Mouse (Mus musculus) skeletal muscle tissue, postnatal 0 days (tissue): ENCODE data around the gene P2rx7. TPM values are rescaled to one million over a fixed set of nuclear protein-coding genes. Genes with fewer than 3 reads are reported as not detected.

Source experiments
- microRNA-seq, 2 experiments: library from miRNA; unstranded; fragments of <30 nt; microRNA quantifications; one replicate each; pipeline ENCODE4; 2016
- polyA plus RNA-seq: library from polyadenylated mRNA; unstranded; fragments of >200 nt; fragmentation: Nextera tagmentation; extraction: Ambion mirVana; gene quantifications from 2 replicates; pipeline ENCODE4 v1.2.1, GENCODE M21; 2015

Gene P2rx7
- polyA plus RNA-seq: 2.8 and 3.5 TPM in 2 replicates

GRCm38 (mm10) chr5:122643701-122644100, at the start of gene P2rx7:
TSS of gene P2rx7 (plus strand) at chr5:122643911.

GRCm38 (mm10) chr5:122613908-122614732, 29.6 kb upstream of the P2rx7 start, which contains the start of gene Ift81:
TSS of gene Ift81 (minus strand) at chr5:122614518.

DNA sequence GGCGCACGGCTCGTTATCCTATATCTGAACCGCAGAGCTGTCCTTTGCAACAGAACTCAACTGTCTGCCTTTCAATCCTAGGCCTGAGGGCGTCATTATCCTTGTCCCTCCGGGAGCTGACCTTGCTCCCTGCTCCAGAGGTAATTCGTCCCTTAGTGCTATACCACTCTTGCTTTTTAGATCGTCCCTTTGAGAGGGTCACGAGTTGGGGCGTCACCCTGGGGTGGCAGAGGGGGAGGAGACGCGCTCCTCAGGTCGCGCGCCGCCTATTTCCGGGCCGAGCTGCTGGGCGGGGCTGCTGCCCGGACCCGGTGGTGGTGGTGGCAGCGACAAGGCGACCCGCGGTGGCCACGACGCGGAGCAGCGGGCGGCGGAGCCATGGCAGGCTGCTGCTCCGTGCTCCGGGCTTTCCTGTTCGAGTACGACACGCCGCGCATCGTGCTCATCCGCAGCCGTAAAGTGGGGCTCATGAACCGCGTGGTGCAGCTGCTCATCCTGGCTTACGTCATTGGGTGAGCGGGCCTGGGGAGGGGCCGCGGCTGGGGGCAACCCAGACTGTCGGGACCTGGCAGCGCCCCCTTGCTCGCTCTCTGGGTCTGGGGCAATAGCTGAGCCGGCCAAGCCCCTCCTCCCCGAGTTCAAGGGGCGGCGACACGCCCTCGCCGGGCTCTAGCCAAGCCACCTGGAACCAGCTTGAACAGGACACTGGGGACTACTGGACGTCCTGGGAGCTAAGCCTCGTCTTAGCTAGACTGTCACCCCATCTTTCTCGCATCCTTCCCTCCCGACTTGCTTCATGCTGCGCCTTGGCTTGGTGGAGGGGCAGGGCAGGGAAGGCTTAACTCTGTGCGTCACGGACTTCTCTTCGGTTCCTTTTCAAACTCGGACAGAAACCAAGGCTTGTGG, 63.8 kb downstream of the P2rx7 start, which contains the start of gene P2rx4:
P2rx4 (plus strand) TSS at position 269 of the 906 bp plus-strand sequence.

Small RNAs within 50 kb of the gene (microRNA-seq; reads per million reads assigned to microRNA genes)
- gene Mir8115: 0 reads per million in 2 experiments

Other genes starting within 250 kb of the P2rx7 start
- gene Anapc7, start 222.2 kb upstream of the P2rx7 start, polyA plus RNA-seq: 24.2 TPM in 2 replicates
- 48.4 and 48.8 TPM in 2 replicates for gene Atp2a2, start 141.7 kb upstream of the P2rx7 start, polyA plus RNA-seq
- gene Ift81, start 29.4 kb upstream of the P2rx7 start, polyA plus RNA-seq: 15.2 and 18.1 TPM in 2 replicates
- 14.2 and 18.6 TPM in 2 replicates for gene P2rx4, start 63.6 kb downstream of the P2rx7 start, polyA plus RNA-seq
- gene Camkk2, start 135.5 kb downstream of the P2rx7 start, polyA plus RNA-seq: 12.3 and 15.2 TPM in 2 replicates
- gene Anapc5, start 177.4 kb downstream of the P2rx7 start, polyA plus RNA-seq: 193 and 196 TPM in 2 replicates
- 15.4 and 16.6 TPM in 2 replicates for gene Rnf34, start 206.1 kb downstream of the P2rx7 start, polyA plus RNA-seq